Mouse (Mus musculus): ENCODE measurements around the gene Kif21a.

DNA sequence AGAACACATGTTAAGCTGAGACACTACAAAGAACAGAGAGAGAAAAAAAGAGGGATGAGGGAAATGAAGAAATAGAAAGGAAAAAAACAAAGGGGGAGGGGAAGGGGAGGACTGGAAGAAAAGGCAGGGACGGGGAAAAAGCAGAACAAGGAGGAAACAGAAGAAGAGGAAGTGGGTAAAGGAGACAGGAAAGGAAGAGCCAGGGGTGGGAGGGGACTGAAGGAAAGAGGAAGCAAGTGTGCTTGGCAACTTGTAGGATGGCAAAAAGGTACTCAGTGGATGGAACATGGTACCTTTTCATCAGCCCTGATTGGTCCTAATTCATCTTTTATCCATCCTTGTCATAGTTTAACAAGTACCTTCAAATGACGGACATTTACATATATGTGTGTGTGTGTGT is 86.4 kb downstream of the Kif21a start:
- TF ChIP-seq CTCF (IDR thresholded peaks at IDR 0.05; ENCODE audit: extremely low read depth, insufficient read length, insufficient replicate concordance, low read depth, low read length): no peak
- TF ChIP-seq POLR2A (IDR thresholded peaks at IDR 0.05; ENCODE audit: low read depth, low read length): no peak
